Mouse (Mus musculus) urinary bladder, postnatal 4 days (tissue): Measurements from ENCODE around the gene Nfkbid.

Experiments
- DNase-seq, 2 experiments: peaks; one replicate each; pipeline ENCODE4 v3.0.0; 2021 to 2022; ENCODE audit warnings: low spot score in 2 of 2

Nfkbid gene

DNA sequence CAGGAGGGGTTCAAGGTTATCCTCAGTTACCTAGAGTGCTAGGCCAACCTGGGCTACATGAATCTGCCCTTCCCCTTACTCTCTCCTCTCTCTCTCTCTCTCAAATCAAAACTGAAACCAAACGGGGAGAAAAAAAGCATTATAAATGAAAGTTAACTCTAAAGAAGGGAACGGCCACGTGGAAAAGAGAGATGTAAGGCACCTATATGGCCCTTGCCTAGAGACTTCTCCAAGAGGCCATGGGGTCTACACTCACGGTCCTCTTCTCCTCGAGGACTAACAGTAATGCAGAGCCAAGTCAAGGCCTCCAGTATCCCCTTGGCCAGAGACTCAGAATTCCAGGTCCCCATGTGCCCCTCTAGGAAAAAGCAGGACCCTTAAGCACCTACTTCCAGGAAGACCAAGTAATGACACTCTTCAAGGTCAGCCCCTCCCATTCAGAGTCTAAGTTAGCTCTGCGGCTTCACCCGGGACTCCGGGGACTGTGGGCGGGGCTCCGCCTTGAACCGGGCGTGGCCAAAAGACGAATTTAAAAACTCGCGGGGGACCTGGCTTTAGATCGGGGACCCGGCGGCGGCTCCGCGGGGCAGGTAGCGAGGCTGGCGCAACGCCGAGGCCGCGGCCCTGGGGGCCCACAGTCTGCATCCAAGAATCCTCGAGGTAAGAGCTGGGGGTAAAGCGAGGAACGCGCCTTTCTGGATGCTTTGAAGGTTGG, at the start of gene Nfkbid:
Gene Nfkbid, plus strand, starts transcription at position 558 of the 715 bp plus-strand sequence.
- no peak for DNase-seq

GRCm38 (mm10) chr7:30373501-30373962, 48.0 kb upstream of the Nfkbid start:
- peak; percentile 87 to 89 for DNase-seq

- no peak for DNase-seq
Observed at GRCm38 (mm10) chr7:30380061-30380460, 41.5 kb upstream of the Nfkbid start.

GRCm38 (mm10) chr7:30384106-30384505, 37.4 kb upstream of the Nfkbid start:
- no peak for DNase-seq

DNA sequence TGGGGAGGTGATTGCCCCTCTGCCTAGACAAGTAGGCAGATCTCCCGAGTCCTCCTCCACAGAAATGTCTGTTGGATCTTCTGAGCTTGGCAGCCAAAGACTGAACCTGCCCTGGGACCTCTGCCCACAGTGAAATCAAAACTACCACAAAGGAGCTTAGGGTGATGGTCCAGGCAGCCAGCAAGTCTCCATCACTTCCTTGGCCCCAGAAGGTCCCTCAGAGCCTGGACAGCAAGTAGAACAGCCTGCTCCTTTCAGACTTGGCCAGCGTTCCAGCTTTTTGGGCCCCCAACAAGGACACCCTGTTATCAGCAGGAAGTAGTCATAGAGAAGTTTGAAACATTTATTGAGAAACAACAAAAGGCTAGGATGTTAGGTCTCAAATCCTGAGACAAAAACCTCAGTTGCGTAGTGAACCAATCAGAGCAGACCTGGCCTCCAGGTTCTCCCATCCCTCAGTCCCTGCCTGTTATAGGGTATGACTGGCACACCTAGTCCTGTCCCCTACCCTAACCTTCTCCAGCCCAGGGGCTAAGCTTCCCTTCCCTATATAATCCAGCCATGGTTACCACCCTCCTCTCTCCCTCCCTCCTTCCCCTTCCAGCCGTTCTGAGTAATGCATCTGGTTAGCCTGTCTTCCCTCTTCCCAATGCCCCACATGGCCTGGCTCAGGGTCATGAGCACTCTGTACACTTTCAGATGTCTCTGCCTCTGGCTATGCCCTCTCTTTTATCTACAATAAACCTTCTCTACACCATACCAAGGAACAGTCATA, 28.6 kb upstream of the Nfkbid start:
- DNase-seq, result no peak

DNA sequence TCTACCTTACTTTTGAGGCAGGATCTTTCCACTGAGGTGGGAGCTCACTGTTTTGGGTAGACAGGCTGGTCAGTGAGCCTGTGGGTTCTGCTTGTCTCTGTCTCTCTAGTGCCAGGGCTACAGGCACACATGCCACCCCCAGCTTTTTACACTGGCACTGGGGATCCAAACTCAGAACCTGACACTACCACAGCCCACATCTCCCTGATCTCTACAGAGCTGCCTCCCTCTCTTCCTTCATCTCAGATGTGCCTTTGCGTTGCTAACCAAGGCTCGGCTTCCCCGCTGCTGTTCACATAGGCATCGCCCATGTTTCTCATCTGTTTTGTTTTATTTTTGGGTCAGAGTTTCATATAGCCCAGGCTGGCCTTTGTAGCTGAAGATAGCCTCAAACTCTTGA, 27.9 kb upstream of the Nfkbid start:
- DNase-seq, result no peak

GRCm38 (mm10) chr7:30394379-30394778, 27.2 kb upstream of the Nfkbid start:
- no peak for DNase-seq

DNA sequence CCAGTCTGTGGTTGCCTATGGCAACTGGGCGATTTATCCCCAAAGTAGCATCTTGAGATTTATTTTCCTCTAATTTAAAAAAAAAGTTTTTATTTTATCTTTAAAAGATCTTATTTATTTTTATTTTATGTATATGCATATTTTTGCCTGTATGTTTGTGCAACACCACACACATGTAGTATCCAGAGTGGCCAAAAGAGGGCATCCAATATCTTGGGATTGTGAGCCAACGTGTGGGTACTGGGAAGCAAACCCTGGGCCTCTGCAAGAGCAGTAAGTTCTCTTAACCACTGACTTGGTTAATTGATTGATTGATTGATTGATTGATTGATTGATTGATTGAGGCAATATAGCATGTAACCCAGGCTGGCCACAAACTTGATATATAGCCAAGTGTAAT, 26.7 kb upstream of the Nfkbid start:
- DNase-seq, result no peak

DNA sequence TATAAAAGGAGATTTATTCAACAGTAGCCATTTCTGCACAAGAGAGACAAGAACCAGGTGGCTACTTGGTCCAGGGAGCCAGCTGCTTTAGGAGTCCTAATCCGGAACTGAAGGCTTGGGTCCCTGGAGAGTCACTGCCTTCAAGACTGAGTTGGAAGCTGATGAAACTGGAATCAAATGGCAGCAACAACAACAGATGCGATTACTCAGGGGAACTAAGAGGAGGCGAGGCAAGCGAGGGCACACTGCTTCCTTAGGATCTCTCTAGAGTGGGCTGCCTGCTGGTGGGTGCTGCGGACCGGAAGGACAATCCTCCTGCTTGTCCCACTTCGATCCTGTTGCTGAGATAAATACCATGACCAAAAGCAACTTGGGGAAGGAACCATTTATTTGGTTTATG, 21.9 kb upstream of the Nfkbid start:
- DNase-seq, result no peak

DNA sequence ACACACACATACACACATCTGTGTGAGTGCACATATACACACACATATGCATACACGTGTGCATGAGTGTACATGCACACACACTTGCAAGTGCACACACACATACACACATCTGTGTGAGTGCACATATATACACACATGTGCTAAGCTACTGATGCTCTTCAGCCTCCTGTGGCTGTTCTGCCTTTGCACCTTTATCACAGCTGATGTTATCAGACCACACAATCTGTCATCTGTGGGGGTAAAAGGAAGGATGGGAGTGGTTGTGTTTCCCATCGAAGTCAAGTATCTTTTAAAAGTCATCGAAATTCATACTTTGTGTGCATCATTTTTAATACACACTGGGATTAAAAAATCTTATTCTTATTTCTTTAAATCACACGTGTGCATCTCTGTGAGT, 19.2 kb upstream of the Nfkbid start:
- DNase-seq, result no peak

GRCm38 (mm10) chr7:30408639-30409038, 12.9 kb upstream of the Nfkbid start:
- no peak for DNase-seq

GRCm38 (mm10) chr7:30409789-30410188, 11.7 kb upstream of the Nfkbid start:
- no peak for DNase-seq

- DNase-seq, result no peak
Observed at GRCm38 (mm10) chr7:30411023-30411422, 10.5 kb upstream of the Nfkbid start.

GRCm38 (mm10) chr7:30412735-30413147, 8.8 kb upstream of the Nfkbid start:
- DNase-seq, result no peak

DNA sequence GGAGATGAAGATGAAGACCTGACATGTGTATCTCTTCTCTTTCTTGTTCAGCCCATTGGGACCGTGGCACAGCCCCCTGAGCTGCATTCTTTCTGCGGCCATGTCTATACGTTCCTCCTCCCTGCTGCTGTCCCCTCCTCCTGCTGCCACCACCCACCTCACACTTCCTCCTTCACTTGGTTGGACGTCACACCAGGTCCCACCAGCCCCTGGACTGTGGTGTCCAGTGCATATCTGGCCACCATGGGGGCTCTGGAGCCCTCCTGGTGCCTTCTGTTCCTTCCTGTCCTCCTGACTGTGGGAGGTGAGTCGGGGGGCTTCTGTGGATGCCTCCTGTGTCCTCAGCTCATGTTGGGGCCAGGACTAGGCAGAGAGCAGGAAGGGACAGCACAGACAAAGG, 7.9 kb upstream of the Nfkbid start, which contains the start of gene Tyrobp:
Gene Tyrobp, plus strand, starts transcription at position 165 of the 400 bp plus-strand sequence.
- DNase-seq, result no peak

GRCm38 (mm10) chr7:30417856-30418255, 3.7 kb upstream of the Nfkbid start:
- no peak for DNase-seq

GRCm38 (mm10) chr7:30419561-30420499, 1.7 kb upstream of the Nfkbid start, which contains the start of gene Hcst:
Gene Hcst, minus strand, starts transcription at chr7:30419854.
- DNase-seq, result no peak

GRCm38 (mm10) chr7:30420673-30421072, 859 bp upstream of the Nfkbid start:
- DNase-seq, result no peak

DNA sequence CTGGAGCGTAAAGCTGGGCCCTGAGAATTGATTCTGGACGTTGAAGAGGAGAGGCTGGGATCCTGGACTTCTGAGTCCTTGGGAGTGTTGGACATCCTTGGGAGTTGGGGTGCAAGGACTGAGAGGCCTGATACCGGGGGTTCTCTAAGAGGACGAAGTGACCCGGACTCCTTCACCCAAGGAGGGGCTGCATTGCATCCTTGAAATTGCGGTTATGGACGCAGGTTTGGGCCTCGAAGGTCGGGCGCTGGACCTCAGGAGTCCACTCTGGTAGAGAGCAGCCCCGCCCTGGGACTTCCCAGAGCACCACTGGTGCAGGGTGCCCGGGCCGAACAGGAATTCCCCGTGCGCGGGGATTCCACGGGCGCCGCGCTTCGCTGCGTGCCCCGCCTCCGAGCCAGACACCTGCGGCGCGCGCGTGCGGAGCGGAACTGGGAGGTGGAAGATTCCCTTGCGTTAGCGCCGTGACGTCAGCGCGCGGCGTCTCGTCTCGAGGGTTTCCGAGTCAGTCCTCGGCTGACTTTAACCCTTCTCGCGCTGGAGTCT, 431 bp downstream of the Nfkbid start:
- peak; percentile 65 to 84 for DNase-seq

DNA sequence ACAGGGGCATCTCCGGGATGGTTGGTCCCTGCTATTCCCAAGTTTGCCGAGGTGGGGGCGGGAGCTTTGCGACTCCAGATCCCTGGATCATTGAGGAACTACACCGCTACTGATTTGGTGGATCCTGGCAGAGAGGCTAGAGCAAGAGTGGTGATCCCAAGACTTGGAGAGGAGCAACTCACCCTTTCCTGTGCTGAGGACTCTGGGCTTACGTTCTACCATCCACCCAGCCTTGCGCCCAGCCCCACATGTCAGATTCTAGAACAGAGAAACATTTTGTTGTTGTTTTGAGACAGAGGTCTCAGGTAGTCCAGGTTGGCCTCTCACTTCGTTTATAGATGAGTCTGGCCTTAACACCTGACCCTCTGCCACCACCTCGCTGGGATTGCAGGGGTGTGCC, 1.0 kb downstream of the Nfkbid start:
- no peak for DNase-seq

- no peak for DNase-seq
Observed at GRCm38 (mm10) chr7:30423071-30423641, 1.6 kb downstream of the Nfkbid start.
